Mouse (Mus musculus): ENCODE results near the gene 4933405L10Rik. TPM values are rescaled to one million over a fixed set of nuclear protein-coding genes. Genes with fewer than 3 reads are reported as not detected.

4933405L10Rik gene
- polyA plus RNA-seq, 1 experiment from 2014 or later: 0.13 TPM

Other genes with a start within 250 kb of the 4933405L10Rik start
- 93.1 and 111 TPM in 2 replicates for gene Tppp3, start 236.1 kb upstream of the 4933405L10Rik start, polyA plus RNA-seq (2015; fragmentation: Nextera tagmentation; extraction: Ambion mirVana)
- 26.2 and 31.3 TPM in 2 replicates for gene Zdhhc1, start 210.8 kb upstream of the 4933405L10Rik start, polyA plus RNA-seq (2015; fragmentation: Nextera tagmentation; extraction: Ambion mirVana)
- 11.6 and 16.9 TPM in 2 replicates for gene Hsd11b2, start 188.9 kb upstream of the 4933405L10Rik start, polyA plus RNA-seq (2015; fragmentation: Nextera tagmentation; extraction: Ambion mirVana)
- 177 and 182 TPM in 2 replicates for gene Atp6v0d1, start 141.6 kb upstream of the 4933405L10Rik start, polyA plus RNA-seq (2015; fragmentation: Nextera tagmentation; extraction: Ambion mirVana)
- gene Ripor1, start 102.4 kb upstream of the 4933405L10Rik start, polyA plus RNA-seq (2015; fragmentation: Nextera tagmentation; extraction: Ambion mirVana): 22.6 and 25.9 TPM in 2 replicates
- 135 and 136 TPM in 2 replicates for gene Ctcf, start 71.1 kb upstream of the 4933405L10Rik start, polyA plus RNA-seq (2015; fragmentation: Nextera tagmentation; extraction: Ambion mirVana)
- 0.80 and 1.1 TPM in 2 replicates for gene Agrp, start 70.3 kb upstream of the 4933405L10Rik start, polyA plus RNA-seq (2015; fragmentation: Nextera tagmentation; extraction: Ambion mirVana)
- 11.0 and 12.5 TPM in 2 replicates for gene Carmil2, start 21.4 kb upstream of the 4933405L10Rik start, polyA plus RNA-seq (2015; fragmentation: Nextera tagmentation; extraction: Ambion mirVana)
- gene Acd, start 6.6 kb upstream of the 4933405L10Rik start, polyA plus RNA-seq (2015; fragmentation: Nextera tagmentation; extraction: Ambion mirVana): 94.7 and 101 TPM in 2 replicates
- gene Pard6a, start 6.5 kb upstream of the 4933405L10Rik start, polyA plus RNA-seq (2015; fragmentation: Nextera tagmentation; extraction: Ambion mirVana): 42.5 and 43.6 TPM in 2 replicates
- gene Enkd1, start 555 bp downstream of the 4933405L10Rik start, polyA plus RNA-seq (2015; fragmentation: Nextera tagmentation; extraction: Ambion mirVana): 14.4 and 15.9 TPM in 2 replicates
- 90.0 and 92.7 TPM in 2 replicates for gene Gfod2, start 51.0 kb downstream of the 4933405L10Rik start, polyA plus RNA-seq (2015; fragmentation: Nextera tagmentation; extraction: Ambion mirVana)
- 13.8 and 15.9 TPM in 2 replicates for gene Ranbp10, start 119.7 kb downstream of the 4933405L10Rik start, polyA plus RNA-seq (2015; fragmentation: Nextera tagmentation; extraction: Ambion mirVana)
- gene Tsnaxip1, start 120.1 kb downstream of the 4933405L10Rik start, polyA plus RNA-seq (2015; fragmentation: Nextera tagmentation; extraction: Ambion mirVana): 0.36 and 0.58 TPM in 2 replicates
- 60.9 and 64.9 TPM in 2 replicates for gene Cenpt, start 145.6 kb downstream of the 4933405L10Rik start, polyA plus RNA-seq (2015; fragmentation: Nextera tagmentation; extraction: Ambion mirVana)
- gene Thap11, start 147.5 kb downstream of the 4933405L10Rik start, polyA plus RNA-seq (2015; fragmentation: Nextera tagmentation; extraction: Ambion mirVana): 58.9 and 62.2 TPM in 2 replicates
- gene Nutf2, start 152.9 kb downstream of the 4933405L10Rik start, polyA plus RNA-seq (2015; fragmentation: Nextera tagmentation; extraction: Ambion mirVana): 253 and 263 TPM in 2 replicates
- gene Edc4, start 173.2 kb downstream of the 4933405L10Rik start, polyA plus RNA-seq (2015; fragmentation: Nextera tagmentation; extraction: Ambion mirVana): 54.6 and 56.6 TPM in 2 replicates
- gene Nrn1l, start 185.9 kb downstream of the 4933405L10Rik start, polyA plus RNA-seq (2015; fragmentation: Nextera tagmentation; extraction: Ambion mirVana): 0.49 and 0.75 TPM in 2 replicates
- 13.5 and 14.7 TPM in 2 replicates for gene Pskh1, start 192.8 kb downstream of the 4933405L10Rik start, polyA plus RNA-seq (2015; fragmentation: Nextera tagmentation; extraction: Ambion mirVana)
- 2.6 and 2.9 TPM in 2 replicates for gene Ctrl, start 226.2 kb downstream of the 4933405L10Rik start, polyA plus RNA-seq (2015; fragmentation: Nextera tagmentation; extraction: Ambion mirVana)
- gene Psmb10, start 230.8 kb downstream of the 4933405L10Rik start, polyA plus RNA-seq (2015; fragmentation: Nextera tagmentation; extraction: Ambion mirVana): 38.7 and 40.3 TPM in 2 replicates
- gene Lcat, start 235.7 kb downstream of the 4933405L10Rik start, polyA plus RNA-seq (2015; fragmentation: Nextera tagmentation; extraction: Ambion mirVana): 0.30 and 0.54 TPM in 2 replicates